Mouse (Mus musculus): ENCODE measurements around the gene S100a1. TPM values are rescaled to one million over a fixed set of nuclear protein-coding genes. Genes with fewer than 3 reads are reported as not detected.
A peak's percentile ranks its signal among the peaks of the same experiment; 100 is the strongest.

S100a1 gene
- total RNA-seq, 2 experiments from 2014 or later = 263 to 269 TPM

DNA sequence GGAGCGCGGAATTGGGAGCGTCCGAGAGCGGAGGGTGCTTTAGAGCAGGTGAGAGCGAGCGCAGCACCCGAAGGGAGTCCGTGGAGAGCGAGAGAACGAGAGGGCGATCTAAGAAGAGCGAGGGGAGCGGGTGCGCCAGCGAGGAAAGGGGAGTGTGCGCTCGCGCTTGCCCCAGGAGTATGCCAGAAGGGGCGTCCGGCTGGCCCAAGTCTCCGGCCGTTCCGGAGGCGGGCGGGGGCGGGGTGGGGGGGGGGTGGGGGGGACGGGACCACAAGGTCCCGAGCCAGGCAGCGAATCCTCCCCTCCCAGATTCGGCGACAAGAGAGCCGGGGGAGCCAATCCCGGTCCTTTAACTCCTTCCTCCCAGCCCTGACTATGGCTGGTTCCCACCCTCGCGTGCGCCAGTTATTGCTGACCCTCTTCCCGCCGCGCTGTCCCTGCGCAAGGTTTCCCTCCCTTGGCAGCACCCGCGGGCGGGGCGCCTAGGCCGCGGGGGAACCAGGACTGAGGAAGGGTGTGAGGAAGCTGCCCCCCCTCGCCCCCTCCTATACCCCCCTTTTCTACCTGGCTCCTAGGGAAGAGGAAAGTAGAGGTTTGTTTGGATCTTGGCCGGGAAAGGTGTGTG lies 48.4 kb downstream of the S100a1 start, which contains the start of gene Npr1:
Gene Npr1, minus strand, starts transcription at position 181 of the 625 bp plus-strand sequence.
- peak; percentile 78 for DNase-seq

DNA sequence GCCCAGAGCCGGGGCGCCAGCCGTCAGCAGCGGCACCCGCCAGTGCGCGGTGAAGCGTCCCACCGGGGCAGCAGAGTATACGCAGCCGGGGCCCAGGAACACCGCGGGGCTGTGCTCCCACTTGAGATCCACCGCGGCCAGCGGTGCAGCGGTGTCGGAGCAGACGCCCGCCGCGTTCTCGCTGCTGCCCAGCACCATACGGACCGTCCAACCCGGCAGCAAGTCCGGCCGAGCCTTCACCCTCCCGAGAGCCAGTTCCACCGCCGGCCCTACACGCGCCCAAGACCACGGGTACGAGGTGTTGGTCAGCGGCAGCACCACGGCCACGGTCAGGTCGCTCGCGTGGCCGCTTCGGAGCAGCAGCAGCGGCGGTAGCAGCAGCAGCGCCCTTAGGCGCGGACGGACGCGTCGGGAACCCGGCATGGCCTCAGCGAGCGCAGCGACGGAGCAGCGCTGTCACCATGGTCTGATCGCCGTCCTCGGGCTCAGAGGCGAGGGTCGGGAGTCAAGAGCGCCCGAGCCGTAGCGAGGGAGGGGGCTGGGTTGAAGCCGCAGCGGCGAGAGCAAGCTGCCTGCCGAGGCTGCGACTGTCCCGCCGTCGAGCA lies 49.0 kb downstream of the S100a1 start:
- peak; percentile 62 for DNase-seq

DNA sequence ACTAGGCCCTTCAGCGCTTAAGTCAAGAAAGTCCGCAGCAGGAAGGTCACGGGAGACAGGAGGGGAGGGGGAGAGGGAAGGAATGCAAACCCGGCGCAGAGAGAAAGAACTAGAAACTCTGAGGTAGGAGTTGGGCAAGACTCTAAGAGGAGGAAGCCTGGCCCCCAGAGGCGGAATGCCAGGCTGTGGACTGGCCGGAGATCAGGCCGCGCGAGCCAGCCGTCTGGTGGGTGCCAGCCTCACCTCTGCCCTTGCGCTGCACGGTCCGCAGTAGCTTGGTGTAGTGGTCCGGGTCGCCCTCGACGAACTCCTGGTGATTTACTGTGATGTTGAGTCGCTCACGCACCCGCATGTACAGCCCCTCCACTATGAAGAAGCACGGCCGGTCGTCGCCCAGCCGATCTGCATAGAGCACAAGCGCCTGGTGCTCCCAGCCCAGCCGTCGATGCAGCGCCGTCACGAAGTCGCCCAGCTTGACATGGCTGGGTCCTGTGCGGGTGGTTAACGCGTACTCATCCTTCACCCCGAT lies 49.6 kb downstream of the S100a1 start:
- peak; percentile 79 for DNase-seq

DNA sequence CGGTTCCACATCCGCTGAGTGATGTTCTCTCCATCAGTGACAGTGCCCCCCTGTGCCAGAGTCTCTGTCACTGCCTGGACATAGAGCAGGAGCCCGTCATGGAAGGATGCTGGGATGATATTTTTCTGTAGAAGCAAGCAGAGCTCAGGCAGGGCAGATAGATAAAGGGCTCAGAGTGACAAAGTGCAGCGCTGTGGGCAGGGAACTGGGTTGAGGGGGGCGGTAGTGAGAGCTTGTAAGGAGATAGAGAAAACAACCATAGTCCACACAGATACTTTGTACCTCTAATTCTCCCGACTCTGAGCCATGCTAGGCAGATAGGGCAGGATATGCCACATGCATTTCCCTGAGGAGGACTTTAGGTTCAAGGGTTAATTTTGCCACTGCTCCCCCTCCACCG lies 51.6 kb downstream of the S100a1 start:
- no peak for DNase-seq

DNA sequence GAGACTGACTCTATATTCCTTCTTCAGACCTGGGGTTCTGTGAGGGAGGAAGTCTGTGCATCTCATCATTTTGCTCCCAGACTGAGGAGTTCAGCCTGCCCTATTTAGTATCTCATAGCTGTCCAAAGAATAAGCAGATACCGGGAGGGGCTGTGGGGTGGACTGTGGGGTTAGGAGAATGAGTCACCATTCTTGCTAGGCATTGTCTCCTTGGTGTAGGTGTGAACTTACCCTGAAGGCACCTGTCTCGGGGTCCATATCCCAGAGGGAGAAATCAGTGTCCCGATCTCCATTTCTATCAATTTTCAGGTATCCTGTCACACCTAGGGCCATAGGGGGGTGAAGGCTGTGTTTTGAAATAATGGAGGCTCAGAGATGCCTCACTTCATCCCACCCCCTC lies 52.3 kb downstream of the S100a1 start:
- no peak for DNase-seq

Other genes starting within 250 kb of the S100a1 start
- 10 to 100 TPM in 1 of 2 experiments, 1 to 10 TPM in 1; 8.5 to 17.0 TPM for gene Dennd4b, start 249.2 kb downstream of the S100a1 start, total RNA-seq (2021)
- 10 to 100 TPM; 55.5 to 65.9 TPM for gene Gatad2b, start 221.2 kb downstream of the S100a1 start, total RNA-seq (2021)
- 10 to 100 TPM; 55.2 to 65.9 TPM for gene Slc27a3, start 124.5 kb downstream of the S100a1 start, total RNA-seq (2021)
- 10 to 100 TPM; 46.8 to 51.6 TPM for gene Ints3, start 80.8 kb downstream of the S100a1 start, total RNA-seq (2021)
- 100 to 1,000 TPM in 1 of 2 experiments, 10 to 100 TPM in 1; 88.3 to 101 TPM for gene Npr1, start 48.5 kb downstream of the S100a1 start, total RNA-seq (2021)
- gene Ilf2, start 38.3 kb downstream of the S100a1 start, total RNA-seq (2021) = 10 to 100 TPM; 59.1 to 63.2 TPM
- gene Snapin, start 23.4 kb downstream of the S100a1 start, total RNA-seq (2021) = 10 to 100 TPM; 46.6 to 59.3 TPM
- 100 to 1,000 TPM; 101 to 108 TPM for gene Chtop, start 4.9 kb downstream of the S100a1 start, total RNA-seq (2021)
- gene S100a13, start within 50 bp of the S100a1 start, total RNA-seq (2021) = 10 to 100 TPM; 59.6 to 60.9 TPM
- under 1 TPM; 0.24 to 0.70 TPM for gene S100a14, start 12.5 kb upstream of the S100a1 start, total RNA-seq (2021)
- 10 to 100 TPM; 73.5 to 91.6 TPM for gene S100a16, start 22.9 kb upstream of the S100a1 start, total RNA-seq (2021)
- gene S100a3, start 46.2 kb upstream of the S100a1 start, total RNA-seq (2021) = not detected
- not detected for gene S100a2, start 75.9 kb upstream of the S100a1 start, total RNA-seq (2021)
- not detected for gene Gm42674, start 87.5 kb upstream of the S100a1 start, total RNA-seq (2021)
- 10 to 100 TPM; 16.9 to 18.5 TPM for gene S100a4, start 89.4 kb upstream of the S100a1 start, total RNA-seq (2021)
- gene S100a5, start 94.1 kb upstream of the S100a1 start, total RNA-seq (2021) = not detected
- 10 to 100 TPM; 72.2 to 82.8 TPM for gene S100a6, start 98.5 kb upstream of the S100a1 start, total RNA-seq (2021)
- gene S100a7a, start 139.6 kb upstream of the S100a1 start, total RNA-seq (2021) = under 1 TPM in 1 of 2 experiments, not detected in 1; 0.33 TPM
- 10 to 100 TPM; 61.2 to 94.6 TPM for gene S100a8, start 154.6 kb upstream of the S100a1 start, total RNA-seq (2021)
- 100 to 1,000 TPM in 1 of 2 experiments, 10 to 100 TPM in 1; 76.0 to 125 TPM for gene S100a9, start 181.3 kb upstream of the S100a1 start, total RNA-seq (2021)
- not detected for gene Pglyrp4, start 212.5 kb upstream of the S100a1 start, total RNA-seq (2021)

Measured in adrenal gland, postnatal 10 days (tissue).